Mouse (Mus musculus) bone marrow macrophage, adult 2 months (primary cell): ENCODE measurements around the gene Rnf121.

Source experiments
- CTCF ChIP-seq: IDR thresholded peaks from 2 replicates; pipeline ENCODE4 v1.5.1; 2012; ENCODE audit warnings: low read depth, mild to moderate bottlenecking, low read length, moderate library complexity
- POLR2A ChIP-seq: IDR thresholded peaks from 2 replicates; pipeline ENCODE4 v1.6.1; 2012; ENCODE audit warnings: mild to moderate bottlenecking, low read depth, low read length, borderline replicate concordance

DNA sequence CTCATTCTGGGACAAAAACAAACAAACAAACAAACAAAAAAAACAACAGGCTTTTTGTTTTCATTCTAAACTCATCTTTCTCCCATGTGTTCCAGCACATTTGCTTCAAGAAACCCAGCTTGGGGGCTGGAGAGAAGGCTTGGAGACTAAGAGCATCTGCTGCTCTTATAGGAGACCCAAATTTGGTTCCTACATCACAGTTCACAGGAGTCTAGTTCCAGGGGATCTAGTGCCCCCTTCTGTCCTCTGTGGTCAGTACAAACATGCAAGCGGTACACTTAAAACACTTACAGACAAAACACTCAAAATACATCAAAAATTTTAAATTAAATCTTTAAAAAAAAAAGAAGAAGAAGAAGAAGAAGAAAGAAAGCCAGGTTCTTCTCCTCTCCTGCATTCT, 30.4 kb downstream of the Rnf121 start:
- no peak for TF ChIP-seq CTCF
- TF ChIP-seq POLR2A: no peak
